Mouse (Mus musculus) retina, postnatal 1 day (tissue): ENCODE measurements at regions not wholly inside any gene's neighbourhood (a gene's known extent, or its start where the extent isn't known, plus 50 kb on each side); places are given as distances from the start of the nearest gene placed in this dataset.

Source experiments
- DNase-seq: peaks from one replicate; pipeline ENCODE4 v3.0.0-alpha.2; 2012

- no peak for DNase-seq
Observed at GRCm38 (mm10) chr9:12492890-12493618, 752.6 kb downstream of the Jrkl start.

- no peak for DNase-seq
Observed at GRCm38 (mm10) chr9:12457810-12458209, 787.8 kb downstream of the Jrkl start.

- no peak for DNase-seq
Observed at GRCm38 (mm10) chr9:12456695-12457094, 788.9 kb downstream of the Jrkl start.

- DNase-seq = peak; percentile 72
Observed at GRCm38 (mm10) chr9:12434171-12434570, 811.5 kb downstream of the Jrkl start.

- DNase-seq = no peak
Observed at GRCm38 (mm10) chr9:12421906-12422305, 823.7 kb downstream of the Jrkl start.

GRCm38 (mm10) chr9:12408500-12408899 lies 837.1 kb downstream of the Jrkl start:
- DNase-seq = no peak

- peak; percentile 60 for DNase-seq
Observed at GRCm38 (mm10) chr9:12404185-12404584, 841.4 kb downstream of the Jrkl start.

GRCm38 (mm10) chr9:12395648-12396047 lies 850.0 kb downstream of the Jrkl start:
- DNase-seq = no peak

- DNase-seq = peak; percentile 1
Observed at GRCm38 (mm10) chr9:12380732-12381645, 864.6 kb downstream of the Jrkl start.

- DNase-seq = no peak
Observed at GRCm38 (mm10) chr9:12380029-12380428, 865.6 kb downstream of the Jrkl start.

GRCm38 (mm10) chr9:12344296-12344695 lies 901.3 kb downstream of the Jrkl start:
- DNase-seq = no peak

GRCm38 (mm10) chr9:12341453-12341852 lies 904.2 kb downstream of the Jrkl start:
- no peak for DNase-seq

GRCm38 (mm10) chr9:12313517-12314075 lies 932.0 kb downstream of the Jrkl start:
- DNase-seq = no peak

GRCm38 (mm10) chr9:12313027-12313426 lies 932.6 kb downstream of the Jrkl start:
- DNase-seq = no peak
